ENCODE assay signal across 22 mouse cellular contexts in genomic region chr3:65794711-65795110, GRCm38 (mm10).
"Had no signal": no experiment of that assay in that cellular context is flagged by ENCODE, and none has a peak within 500 bp of the region (broad histone marks: within the 10 kb centered on the region; RNA-seq: fewer than 3 reads in every experiment).

No protein-coding gene starts in this region.

- ATAC-seq: hindbrain, postnatal 0 days; inflammation-experienced regulatory T-cells, adult 6 months; intestine, embryonic 16.5 days; liver, embryonic 12.5 days; midbrain, embryonic 13.5 days; midbrain, embryonic 16.5 days had no signal

- H3K4me1 ChIP-seq: liver, embryonic 12.5 days; liver, embryonic 15.5 days; lung, embryonic 15.5 days; megakaryocyte, embryonic 14.5 days; midbrain, embryonic 13.5 days; neural tube, embryonic 13.5 days had no signal

- H3K4me2 ChIP-seq: liver, embryonic 12.5 days; liver, embryonic 15.5 days; lung, embryonic 15.5 days; midbrain, embryonic 13.5 days; neural tube, embryonic 13.5 days had no signal

- H3K4me3 ChIP-seq: layer of hippocampus, adult 2 months; left cerebral cortex, adult 2 months; liver, embryonic 12.5 days; liver, embryonic 15.5 days; lung, embryonic 15.5 days; megakaryocyte, embryonic 14.5 days; midbrain, embryonic 10.5 days; midbrain, embryonic 13.5 days; myocyte; neural tube, embryonic 13.5 days had no signal

- H3K27me3 ChIP-seq: liver, embryonic 12.5 days; liver, embryonic 15.5 days; lung, embryonic 15.5 days; megakaryocyte, embryonic 14.5 days; midbrain, embryonic 13.5 days; neural tube, embryonic 13.5 days had no signal

- DNase-seq: layer of hippocampus, postnatal 36 days; lung, adult 18-20 months; lung, postnatal 10 days; lung, postnatal 36 days; retina, postnatal 1 day; right cerebral cortex, postnatal 25 days; thymus, adult 18-20 months; thymus, postnatal 36 days had no signal

- H3K9me3 ChIP-seq: liver, embryonic 12.5 days; liver, embryonic 15.5 days; lung, embryonic 15.5 days; midbrain, embryonic 10.5 days; midbrain, embryonic 13.5 days; neural tube, embryonic 13.5 days had no signal

- H3K27ac ChIP-seq: hindbrain, postnatal 0 days; layer of hippocampus, adult 2 months; left cerebral cortex, adult 2 months; liver, embryonic 12.5 days; liver, embryonic 15.5 days; lung, embryonic 15.5 days; midbrain, embryonic 10.5 days; midbrain, embryonic 13.5 days; neural tube, embryonic 13.5 days had no signal

- H3K9ac ChIP-seq: liver, embryonic 12.5 days; liver, embryonic 15.5 days; lung, embryonic 15.5 days; midbrain, embryonic 13.5 days; neural tube, embryonic 13.5 days had no signal

- H3K36me3 ChIP-seq: liver, embryonic 12.5 days; liver, embryonic 15.5 days; lung, embryonic 15.5 days; midbrain, embryonic 10.5 days; midbrain, embryonic 13.5 days; neural tube, embryonic 13.5 days had no signal
